In the genomic region with DNA sequence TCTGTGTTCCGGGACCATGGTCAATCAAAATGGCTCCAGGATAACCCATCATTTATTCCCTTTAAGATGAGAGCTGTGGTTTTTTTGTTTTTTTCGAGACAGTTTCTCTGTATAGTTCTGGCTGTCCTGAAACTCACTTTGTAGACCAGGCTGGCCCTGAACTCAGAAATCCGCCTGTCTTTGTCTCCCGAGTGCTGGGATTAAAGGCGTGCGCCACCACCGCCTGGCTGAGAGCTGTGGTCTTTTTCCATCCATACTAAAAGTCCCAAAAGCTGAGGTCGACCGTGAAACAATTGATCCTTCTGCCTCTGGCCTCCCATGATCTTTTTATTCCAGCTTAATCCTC, we compare ENCODE assay signal across 8 mouse cellular contexts. TPM values are rescaled to one million over a fixed set of nuclear protein-coding genes. Genes with fewer than 3 reads are reported as not detected.
DNase-seq lines count a peak whose midpoint lies in the region; ATAC-seq and TF ChIP-seq lines count a peak whose summit lies in the region.

No protein-coding gene starts in this region.

- no peaks in the 10 kb centered on the region for H3K9me3 ChIP-seq in MEL (replicated peaks; ENCODE audit: insufficient read depth, low read length)
- no peaks in the 10 kb centered on the region for H3K9me3 ChIP-seq in forebrain, embryonic 15.5 days
- no peaks in the 10 kb centered on the region for H3K9me3 ChIP-seq in limb, embryonic 12.5 days
- no peaks in the 10 kb centered on the region for H3K9me3 ChIP-seq in neural tube, embryonic 13.5 days

- H3K27ac ChIP-seq in MEL (ENCODE audit: control insufficient read depth, low read depth, low read length) = peak overlapping the region; percentile 93
- H3K27ac ChIP-seq in forebrain, embryonic 15.5 days (replicated peaks) = peak overlapping the region; percentile 99
- H3K27ac ChIP-seq in limb, embryonic 12.5 days = peak overlapping the region; percentile 100
- H3K27ac ChIP-seq in neural tube, embryonic 13.5 days (replicated peaks) = peak overlapping the region; percentile 100

- peaks cover 39% of the 10 kb centered on the region for H3K79me2 ChIP-seq in MEL (ENCODE audit: control insufficient read depth, insufficient read depth, low read length, poor library complexity)

- TF ChIP-seq EP300 in MEL (IDR thresholded peaks at IDR 0.05; ENCODE audit: low read depth in 1 of 2, low read length in 2 of 2) = no peak

- H3K4me2 ChIP-seq in forebrain, embryonic 15.5 days (replicated peaks) = peak overlapping the region; percentile 78
- peak overlapping the region; percentile 87 for H3K4me2 ChIP-seq in limb, embryonic 12.5 days
- peak overlapping the region; percentile 91 for H3K4me2 ChIP-seq in neural tube, embryonic 13.5 days

- peak; percentile 9 to 37 for DNase-seq in heart, adult 18-20 months
- no peak for DNase-seq in heart, adult 11 months
- DNase-seq in MEL (ENCODE audit: low read depth, low spot score) = no peak
- no peak for DNase-seq in frontal cortex, postnatal 25 days (ENCODE audit: low spot score in 2 of 2)
- DNase-seq in gastrocnemius, adult 18-20 months (ENCODE audit: low spot score) = no peak

- peak overlapping the region; percentile 100 for H3K9ac ChIP-seq in MEL (ENCODE audit: control insufficient read depth, low read depth, low read length, poor library complexity, severe bottlenecking)
- peak overlapping the region; percentile 99 for H3K9ac ChIP-seq in forebrain, embryonic 15.5 days (replicated peaks)
- H3K9ac ChIP-seq in limb, embryonic 12.5 days (replicated peaks) = peak overlapping the region; percentile 99
- H3K9ac ChIP-seq in neural tube, embryonic 13.5 days = peak overlapping the region; percentile 100

- ATAC-seq in forebrain, embryonic 15.5 days (replicated peaks) = no peak
- ATAC-seq in limb, embryonic 12.5 days (ENCODE audit: insufficient number of reproducible peaks, insufficient read depth, low FRiP score, low TSS enrichment, low read depth) = no peak
- ATAC-seq in neural tube, embryonic 13.5 days (ENCODE audit: low read depth) = no peak

- peak overlapping the region; percentile 89 to 100 for H3K4me3 ChIP-seq in MEL (ENCODE audit: control insufficient read depth in 1 of 2, insufficient read depth in 1 of 2, low read depth in 2 of 2, low read length in 2 of 2)
- peak overlapping the region; percentile 100 for H3K4me3 ChIP-seq in forebrain, embryonic 15.5 days
- peak overlapping the region; percentile 97 for H3K4me3 ChIP-seq in limb, embryonic 12.5 days (replicated peaks)
- H3K4me3 ChIP-seq in neural tube, embryonic 13.5 days = peak overlapping the region; percentile 97

- peaks cover 26 to 64% of the 10 kb centered on the region in 2 experiments for H3K36me3 ChIP-seq in MEL (ENCODE audit: control insufficient read depth in 1 of 2, insufficient read depth in 2 of 2, low read length in 2 of 2)
- H3K36me3 ChIP-seq in forebrain, embryonic 15.5 days = peaks cover 16% of the 10 kb centered on the region; the same call in 1 of the 2 replicates
- H3K36me3 ChIP-seq in limb, embryonic 12.5 days = peaks cover 20% of the 10 kb centered on the region
- H3K36me3 ChIP-seq in neural tube, embryonic 13.5 days = peaks cover 18% of the 10 kb centered on the region

- H3K4me1 ChIP-seq in MEL (ENCODE audit: control insufficient read depth in 1 of 2, insufficient read depth in 2 of 2, low read length in 2 of 2) = peaks cover 43% of the 10 kb centered on the region in 2 experiments
- peaks cover 36% of the 10 kb centered on the region for H3K4me1 ChIP-seq in forebrain, embryonic 15.5 days
- H3K4me1 ChIP-seq in limb, embryonic 12.5 days (replicated peaks) = peaks cover 30% of the 10 kb centered on the region
- H3K4me1 ChIP-seq in neural tube, embryonic 13.5 days (replicated peaks) = peaks cover 39% of the 10 kb centered on the region

- H3K27me3 ChIP-seq in MEL (ENCODE audit: control insufficient read depth in 1 of 2, insufficient read depth in 2 of 2, low read length in 2 of 2) = no peaks in the 10 kb centered on the region
- no peaks in the 10 kb centered on the region for H3K27me3 ChIP-seq in forebrain, embryonic 15.5 days
- no peaks in the 10 kb centered on the region for H3K27me3 ChIP-seq in limb, embryonic 12.5 days
- H3K27me3 ChIP-seq in neural tube, embryonic 13.5 days = no peaks in the 10 kb centered on the region

- TF ChIP-seq CTCF in MEL (IDR thresholded peaks at IDR 0.05 in 2 of 3, conservative IDR thresholded peaks at IDR 0.05 in 1 of 3; ENCODE audit: control insufficient read depth in 1 of 3, insufficient read depth in 1 of 3, low read depth in 2 of 3, low read length in 3 of 3, poor library complexity in 1 of 3, severe bottlenecking in 1 of 3) = no peak

- TF ChIP-seq RAD21 in MEL (IDR thresholded peaks at IDR 0.05; ENCODE audit: low read depth, low read length) = no peak

- WGBS in forebrain, embryonic 15.5 days = 2% methylated on average over 9 of the region's 9 CpGs
- 14% methylated on average over 9 of the region's 9 CpGs for WGBS in limb, embryonic 12.5 days
- 5% methylated on average over 9 of the region's 9 CpGs for WGBS in neural tube, embryonic 13.5 days

- TF ChIP-seq POLR2A in MEL (IDR thresholded peaks at IDR 0.05; ENCODE audit: control insufficient read depth in 1 of 2, insufficient read depth in 1 of 2, low read depth in 1 of 2, low read length in 2 of 2, poor library complexity in 1 of 2) = no peak

TF ChIP-seq in MEL, 35 proteins besides CTCF, POLR2A, EP300 and RAD21:
- TF ChIP-seq BHLHE40 (IDR thresholded peaks at IDR 0.05; ENCODE audit: borderline replicate concordance, low read depth, low read length) (no peak), NRF1 (IDR thresholded peaks at IDR 0.05; ENCODE audit: insufficient read depth, low read depth, low read length, poor library complexity, severe bottlenecking) (no peak), UBTF (IDR thresholded peaks at IDR 0.05; ENCODE audit: borderline replicate concordance, insufficient read depth, low read depth, low read length) (no peak), MAZ (IDR thresholded peaks at IDR 0.05; ENCODE audit: low read depth, low read length) (no peak), CHD2 (IDR thresholded peaks at IDR 0.05; ENCODE audit: low read length) (no peak), MYC (IDR thresholded peaks at IDR 0.05; ENCODE audit: low read depth, low read length) (no peak)

RNA-seq across cellular contexts. Expression of a gene that starts 0.8 kb away (rescaled TPM):
- total RNA-seq in heart, adult 18-20 months (2021) = 10 to 100 TPM; 14.7 to 20.8 TPM
- total RNA-seq in MEL (2012; rRNA removed) = 20.1 and 20.5 TPM in 2 replicates
- polyA plus RNA-seq in MEL (2012; ENCODE audit: insufficient read depth in 1 of 2, insufficient read length in 2 of 2, low read depth in 1 of 2, low replicate concordance in 2 of 2, missing spikeins in 1 of 2) = 10 to 100 TPM in 1 of 2 experiments, not detected in 1; 56.5 TPM
- 81.5 and 87.6 TPM in 2 replicates for polyA plus RNA-seq in forebrain, embryonic 15.5 days (2015; fragmentation: Nextera tagmentation; extraction: Ambion mirVana)
- 139 and 144 TPM in 2 replicates for polyA plus RNA-seq in limb, embryonic 12.5 days (2016; fragmentation: Nextera tagmentation; extraction: Ambion mirVana)
- 75.1 and 83.6 TPM in 2 replicates for polyA plus RNA-seq in neural tube, embryonic 13.5 days (2015; fragmentation: Nextera tagmentation; extraction: Ambion mirVana)
- total RNA-seq in gastrocnemius, adult 18-20 months (2021) = 10 to 100 TPM; 12.6 to 14.4 TPM

Comparison
In these comparisons a context has a peak if more than half of its experiments do, and no peak if none do; other contexts are left out.
1. DNase-seq: peak in heart, adult 18-20 months (2 of 2); none in heart, adult 11 months (single experiment), MEL (single experiment), frontal cortex, postnatal 25 days (0 of 2) and gastrocnemius, adult 18-20 months (single experiment).
2. Peak in every context shown above with its lines, with median percentiles within 50 percentile points of each other: H3K27ac ChIP-seq, H3K4me3 ChIP-seq, H3K9ac ChIP-seq and H3K4me2 ChIP-seq.